Mouse (Mus musculus): ENCODE data around the gene Car3.

GRCm38 (mm10) chr3:14863022-14863711 is at the start of gene Car3:
- TF ChIP-seq CTCF (conservative IDR thresholded peaks at IDR 0.05; ENCODE audit: low read length) (no peak), POU5F1 (IDR thresholded peaks at IDR 0.05; ENCODE audit: borderline replicate concordance, low read length) (no peak), NANOG (IDR thresholded peaks at IDR 0.05; ENCODE audit: borderline replicate concordance, low read length) (no peak)
